Mouse (Mus musculus) ovary, postnatal 14 days (tissue): ENCODE data around the gene Cdc6.
"Not testable (repeated sequence)": the region's sequence is repeated elsewhere in the genome, so short reads cannot be mapped to it uniquely, and the experiment has no call there.

Source experiments
- DNase-seq: peaks from one replicate; pipeline ENCODE4 v3.0.0; 2022; ENCODE audit warnings: low spot score

Cdc6 gene

GRCm38 (mm10) chr11:98931513-98932292 is 24.1 kb downstream of the Cdc6 start:
- peak; percentile 21 for DNase-seq

- DNase-seq = peak; percentile 23
Observed at GRCm38 (mm10) chr11:98932293-98933091, 24.9 kb downstream of the Cdc6 start.

GRCm38 (mm10) chr11:98933151-98933550 is 25.6 kb downstream of the Cdc6 start:
- no peak for DNase-seq

- not testable (repeated sequence) for DNase-seq
Observed at GRCm38 (mm10) chr11:98933847-98934246, 26.2 kb downstream of the Cdc6 start.

GRCm38 (mm10) chr11:98934367-98934766 is 26.8 kb downstream of the Cdc6 start:
- DNase-seq = no peak

GRCm38 (mm10) chr11:98935123-98935522 is 27.5 kb downstream of the Cdc6 start:
- no peak for DNase-seq

- no peak for DNase-seq
Observed at GRCm38 (mm10) chr11:98936170-98936569, 28.6 kb downstream of the Cdc6 start.

- DNase-seq = no peak
Observed at GRCm38 (mm10) chr11:98936606-98937409, 29.2 kb downstream of the Cdc6 start.

GRCm38 (mm10) chr11:98937410-98937913 is 29.9 kb downstream of the Cdc6 start:
- peak; percentile 71 for DNase-seq

GRCm38 (mm10) chr11:98937914-98938694 is 30.5 kb downstream of the Cdc6 start:
- no peak for DNase-seq

- no peak for DNase-seq
Observed at GRCm38 (mm10) chr11:98938701-98939083, 31.1 kb downstream of the Cdc6 start.

- DNase-seq = no peak
Observed at GRCm38 (mm10) chr11:98939084-98939952, 31.7 kb downstream of the Cdc6 start.

- no peak for DNase-seq
Observed at GRCm38 (mm10) chr11:98939953-98940641, 32.5 kb downstream of the Cdc6 start.

GRCm38 (mm10) chr11:98940776-98941175 is 33.2 kb downstream of the Cdc6 start:
- peak; percentile 9 for DNase-seq

- DNase-seq = peak; percentile 52
Observed at GRCm38 (mm10) chr11:98941341-98941825, 33.8 kb downstream of the Cdc6 start.

- peak; percentile 35 for DNase-seq
Observed at GRCm38 (mm10) chr11:98941826-98942550, 34.4 kb downstream of the Cdc6 start.

GRCm38 (mm10) chr11:98942555-98942922 is 34.9 kb downstream of the Cdc6 start:
- DNase-seq = no peak

- DNase-seq = peak; percentile 3
Observed at GRCm38 (mm10) chr11:98942923-98943641, 35.5 kb downstream of the Cdc6 start.
